19 mouse cellular contexts compared by ENCODE assay signal in genomic region chr3:154093745-154094322, GRCm38 (mm10).
A peak's percentile ranks its signal among the peaks of the same experiment; 100 is the strongest.
DNase-seq lines count a peak whose midpoint lies in the region; ATAC-seq lines count a peak whose summit lies in the region.
"Had no signal": no experiment of that assay in that cellular context is flagged by ENCODE, and none has a peak within 500 bp of the region (broad histone marks: within the 10 kb centered on the region; RNA-seq: fewer than 3 reads in every experiment).

No protein-coding gene starts in this region.

- H3K4me2 ChIP-seq in embryonic facial prominence, embryonic 11.5 days (ENCODE audit: low read depth, low read length), result no peak overlapping the region
- no peak overlapping the region for H3K4me2 ChIP-seq in kidney, embryonic 15.5 days
- H3K4me2 ChIP-seq: embryonic facial prominence, embryonic 15.5 days; forebrain, embryonic 13.5 days; hindbrain, embryonic 14.5 days; midbrain, embryonic 15.5 days had no signal

- ATAC-seq in embryonic facial prominence, embryonic 11.5 days (replicated peaks; ENCODE audit: insufficient number of reproducible peaks, low FRiP score, low TSS enrichment, low read depth), result no peak
- ATAC-seq in kidney, embryonic 15.5 days (replicated peaks; ENCODE audit: low FRiP score), result peak; percentile 81
- ATAC-seq: forebrain, embryonic 13.5 days; midbrain, embryonic 15.5 days had no signal

- no peaks in the 10 kb centered on the region for H3K27me3 ChIP-seq in embryonic facial prominence, embryonic 11.5 days (ENCODE audit: control insufficient read depth, insufficient read depth, low read length)
- H3K27me3 ChIP-seq in embryonic facial prominence, embryonic 10.5 days (replicated peaks; ENCODE audit: low read depth, poor library complexity, severe bottlenecking), result no peaks in the 10 kb centered on the region
- H3K27me3 ChIP-seq in kidney, embryonic 15.5 days, result no peaks in the 10 kb centered on the region
- H3K27me3 ChIP-seq: embryonic facial prominence, embryonic 15.5 days; forebrain, embryonic 13.5 days; midbrain, embryonic 15.5 days had no signal

- no peaks in the 10 kb centered on the region for H3K9me3 ChIP-seq in embryonic facial prominence, embryonic 11.5 days (replicated peaks; ENCODE audit: control insufficient read depth, low read length)
- no peaks in the 10 kb centered on the region for H3K9me3 ChIP-seq in embryonic facial prominence, embryonic 10.5 days
- no peaks in the 10 kb centered on the region; the same call in 1 of the 2 replicates for H3K9me3 ChIP-seq in kidney, embryonic 15.5 days (replicated peaks)
- H3K9me3 ChIP-seq: embryonic facial prominence, embryonic 15.5 days; forebrain, embryonic 13.5 days; midbrain, embryonic 15.5 days had no signal

- no peaks in the 10 kb centered on the region for H3K4me1 ChIP-seq in embryonic facial prominence, embryonic 11.5 days (ENCODE audit: control insufficient read depth, insufficient read depth, low read length)
- peaks cover 21% of the 10 kb centered on the region for H3K4me1 ChIP-seq in embryonic facial prominence, embryonic 10.5 days
- peaks cover 11% of the 10 kb centered on the region; the same call in 1 of the 2 replicates for H3K4me1 ChIP-seq in kidney, embryonic 15.5 days
- H3K4me1 ChIP-seq: embryonic facial prominence, embryonic 15.5 days had no signal

- H3K36me3 ChIP-seq in embryonic facial prominence, embryonic 11.5 days (replicated peaks; ENCODE audit: control insufficient read depth, insufficient read depth, low read depth, low read length), result no peaks in the 10 kb centered on the region
- no peaks in the 10 kb centered on the region for H3K36me3 ChIP-seq in embryonic facial prominence, embryonic 10.5 days (replicated peaks)
- no peaks in the 10 kb centered on the region for H3K36me3 ChIP-seq in kidney, embryonic 15.5 days
- H3K36me3 ChIP-seq: embryonic facial prominence, embryonic 15.5 days; midbrain, embryonic 15.5 days had no signal

- DNase-seq in embryonic facial prominence, embryonic 11.5 days (ENCODE audit: low spot score), result peak; percentile 14
- no peak for DNase-seq in embryonic facial prominence, embryonic 10.5 days (ENCODE audit: low spot score)
- no peak for DNase-seq in kidney, postnatal 14 days
- DNase-seq in thymus, postnatal 0 days (ENCODE audit: low spot score), result peak; percentile 48
- DNase-seq in thymus, postnatal 25 days, result no peak
- DNase-seq in cerebellum, postnatal 36 days, result no peak
- DNase-seq in layer of hippocampus, postnatal 25 days (ENCODE audit: extremely low spot score in 1 of 2, low spot score in 1 of 2), result no peak
- DNase-seq: adrenal gland, adult 2 months; cerebellum, postnatal 14 days; kidney, adult 11 months; left cerebral cortex, postnatal 4 days; lung, postnatal 14 days; thymus, postnatal 14 days had no signal

- H3K27ac ChIP-seq in embryonic facial prominence, embryonic 11.5 days (replicated peaks; ENCODE audit: low read depth, low read length), result no peak overlapping the region
- no peak overlapping the region for H3K27ac ChIP-seq in embryonic facial prominence, embryonic 10.5 days (replicated peaks)
- no peak overlapping the region for H3K27ac ChIP-seq in kidney, embryonic 15.5 days
- H3K27ac ChIP-seq: embryonic facial prominence, embryonic 15.5 days; forebrain, embryonic 13.5 days; hindbrain, embryonic 14.5 days; midbrain, embryonic 15.5 days; stomach, postnatal 0 days had no signal

- WGBS in embryonic facial prominence, embryonic 11.5 days, result 54% methylated on average over 8 of the region's 8 CpGs
- 59% methylated on average over 8 of the region's 8 CpGs for WGBS in embryonic facial prominence, embryonic 10.5 days
- 39% methylated on average over 8 of the region's 8 CpGs for WGBS in kidney, embryonic 15.5 days

- no peak overlapping the region for H3K4me3 ChIP-seq in embryonic facial prominence, embryonic 11.5 days (ENCODE audit: low read depth, low read length)
- no peak overlapping the region for H3K4me3 ChIP-seq in embryonic facial prominence, embryonic 10.5 days
- H3K4me3 ChIP-seq in kidney, embryonic 15.5 days (replicated peaks), result no peak overlapping the region
- H3K4me3 ChIP-seq: embryonic facial prominence, embryonic 15.5 days; forebrain, embryonic 13.5 days; midbrain, embryonic 15.5 days had no signal

- H3K9ac ChIP-seq in embryonic facial prominence, embryonic 11.5 days (replicated peaks; ENCODE audit: low read length), result no peak overlapping the region
- H3K9ac ChIP-seq in kidney, embryonic 15.5 days, result no peak overlapping the region
- H3K9ac ChIP-seq: embryonic facial prominence, embryonic 15.5 days; forebrain, embryonic 13.5 days; hindbrain, embryonic 14.5 days; midbrain, embryonic 15.5 days had no signal

Comparison
In these comparisons a context has a peak if more than half of its experiments do, and no peak if none do; other contexts are left out.
1. DNase-seq: peak in embryonic facial prominence, embryonic 11.5 days (single experiment) and thymus, postnatal 0 days (single experiment); none in embryonic facial prominence, embryonic 10.5 days (single experiment), kidney, postnatal 14 days (single experiment), thymus, postnatal 25 days (single experiment), cerebellum, postnatal 36 days (0 of 2) and layer of hippocampus, postnatal 25 days (0 of 2).